Mouse (Mus musculus) brain, embryonic 14.5 days (tissue): ENCODE results near the gene Akr1b3.

Experiments
- CTCF ChIP-seq: fragments of 200-500 bp; IDR thresholded peaks from 2 replicates; pipeline ENCODE4 v1.5.1; 2012; ENCODE audit warnings: inconsistent platforms, mild to moderate bottlenecking, moderate library complexity, borderline replicate concordance; ENCODE audit not compliant: insufficient read depth, insufficient read length; ENCODE audit errors: extremely low read depth
- POLR2A ChIP-seq: fragments of 200-500 bp; IDR thresholded peaks from 2 replicates; pipeline ENCODE4 v1.6.1; 2012; ENCODE audit warnings: mild to moderate bottlenecking, inconsistent platforms, borderline replicate concordance; ENCODE audit not compliant: poor library complexity, insufficient read depth, insufficient read length, severe bottlenecking; ENCODE audit errors: extremely low read depth

- TF ChIP-seq POLR2A = no peak
- TF ChIP-seq CTCF = no peak
These were observed 44.8 kb downstream of the Akr1b3 start for GRCm38 (mm10) chr6:34272462-34272861.
